Mouse (Mus musculus): Measurements from ENCODE around the gene Thbd. TPM values are rescaled to one million over a fixed set of nuclear protein-coding genes. Genes with fewer than 3 reads are reported as not detected.

The Thbd gene
- total RNA-seq, 1 experiment from 2014 or later, result 17.3 TPM

Other genes starting within 250 kb of the Thbd start
- gene Sstr4, start 12.8 kb downstream of the Thbd start, total RNA-seq (2017), result 2.0 and 3.6 TPM in 2 replicates
- gene Cd93, start 35.4 kb upstream of the Thbd start, total RNA-seq (2017), result 15.1 and 15.7 TPM in 2 replicates